Mouse (Mus musculus): ENCODE measurements around the gene Thsd4. TPM values are rescaled to one million over a fixed set of nuclear protein-coding genes. Genes with fewer than 3 reads are reported as not detected.
A peak's percentile ranks its signal among the peaks of the same experiment; 100 is the strongest.

Gene Thsd4
- 10 to 100 TPM; 21.7 to 24.1 TPM for total RNA-seq (2021)

- DNase-seq, result peak; percentile 84
Observed at GRCm38 (mm10) chr9:60521806-60522264, at the start of gene Thsd4. Gene Thsd4, minus strand, starts transcription at chr9:60522046.

- DNase-seq, result no peak
Observed at GRCm38 (mm10) chr9:60571041-60571440, 49.2 kb upstream of the Thsd4 start.

- no peak for DNase-seq
Observed at GRCm38 (mm10) chr9:60569366-60569765, 47.5 kb upstream of the Thsd4 start.

- DNase-seq, result no peak
Observed at GRCm38 (mm10) chr9:60563809-60564208, 42.0 kb upstream of the Thsd4 start.

- no peak for DNase-seq
Observed at GRCm38 (mm10) chr9:60562443-60563371, 40.9 kb upstream of the Thsd4 start.

GRCm38 (mm10) chr9:60561641-60562289, 39.9 kb upstream of the Thsd4 start:
- peak; percentile 16 for DNase-seq

- DNase-seq, result no peak
Observed at GRCm38 (mm10) chr9:60558507-60558906, 36.7 kb upstream of the Thsd4 start.

- no peak for DNase-seq
Observed at GRCm38 (mm10) chr9:60551238-60551637, 29.4 kb upstream of the Thsd4 start.

GRCm38 (mm10) chr9:60548182-60548581, 26.3 kb upstream of the Thsd4 start:
- DNase-seq, result peak; percentile 75

- DNase-seq, result no peak
Observed at GRCm38 (mm10) chr9:60546169-60546568, 24.3 kb upstream of the Thsd4 start.

GRCm38 (mm10) chr9:60545361-60546096, 23.7 kb upstream of the Thsd4 start:
- no peak for DNase-seq

- DNase-seq, result no peak
Observed at GRCm38 (mm10) chr9:60543422-60544015, 21.7 kb upstream of the Thsd4 start.

- no peak for DNase-seq
Observed at GRCm38 (mm10) chr9:60530310-60530709, 8.5 kb upstream of the Thsd4 start.

- DNase-seq, result no peak
Observed at GRCm38 (mm10) chr9:60529348-60530243, 7.8 kb upstream of the Thsd4 start.

GRCm38 (mm10) chr9:60528269-60528668, 6.4 kb upstream of the Thsd4 start:
- DNase-seq, result no peak

- no peak for DNase-seq
Observed at GRCm38 (mm10) chr9:60527836-60528235, 6.0 kb upstream of the Thsd4 start.

GRCm38 (mm10) chr9:60527051-60527450, 5.2 kb upstream of the Thsd4 start:
- DNase-seq, result no peak

- no peak for DNase-seq
Observed at GRCm38 (mm10) chr9:60526195-60526594, 4.3 kb upstream of the Thsd4 start.

- DNase-seq, result no peak
Observed at GRCm38 (mm10) chr9:60521143-60521542, 703 bp downstream of the Thsd4 start.

- DNase-seq, result no peak
Observed at GRCm38 (mm10) chr9:60519601-60520000, 2.2 kb downstream of the Thsd4 start.

- peak; percentile 44 for DNase-seq
Observed at GRCm38 (mm10) chr9:60518216-60518615, 3.6 kb downstream of the Thsd4 start.
